Mouse (Mus musculus) heart, adult 2 months (tissue): ENCODE measurements around the gene Thsd7a.

ENCODE experiments used
- CTCF ChIP-seq: fragments of 200-600 bp; IDR thresholded peaks from 2 replicates; pipeline ENCODE4 v1.8.1; 2022; ENCODE audit warnings: antibody characterized with exemption, mild to moderate bottlenecking, moderate library complexity
- EP300 ChIP-seq: fragments of 200-500 bp; IDR thresholded peaks from 2 replicates; pipeline ENCODE4 v1.6.1; 2011; ENCODE audit warnings: low read depth, low read length, control low read depth; ENCODE audit not compliant: insufficient read depth
- POLR2A ChIP-seq: fragments of 200-500 bp; IDR thresholded peaks from 2 replicates; pipeline ENCODE4 v1.6.1; 2011; ENCODE audit warnings: mild to moderate bottlenecking, low read depth, low read length, control low read depth; ENCODE audit not compliant: insufficient read depth

DNA sequence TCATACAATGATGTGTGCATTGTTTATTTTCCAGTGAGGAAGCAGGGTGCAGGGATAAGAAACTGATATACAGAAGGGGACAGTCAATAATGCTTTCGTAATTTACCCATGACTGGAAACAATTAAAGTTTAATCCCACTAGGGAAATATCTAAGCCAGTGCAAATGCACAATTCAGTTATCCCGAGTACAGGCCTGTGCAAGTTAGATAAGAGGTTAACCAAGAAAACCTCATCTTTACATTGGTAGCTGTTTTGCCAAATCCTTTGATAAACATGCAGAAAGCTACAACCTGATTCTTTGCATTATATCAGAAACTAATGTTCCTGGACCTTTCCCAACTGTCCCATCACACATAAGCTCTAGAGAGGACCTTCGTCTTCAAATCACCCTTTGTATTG is 46.3 kb downstream of the Thsd7a start:
- no peak for TF ChIP-seq POLR2A
- TF ChIP-seq CTCF, result no peak
- no peak for TF ChIP-seq EP300
